Mouse (Mus musculus): ENCODE measurements around the gene Crtc1.

Crtc1 gene

DNA sequence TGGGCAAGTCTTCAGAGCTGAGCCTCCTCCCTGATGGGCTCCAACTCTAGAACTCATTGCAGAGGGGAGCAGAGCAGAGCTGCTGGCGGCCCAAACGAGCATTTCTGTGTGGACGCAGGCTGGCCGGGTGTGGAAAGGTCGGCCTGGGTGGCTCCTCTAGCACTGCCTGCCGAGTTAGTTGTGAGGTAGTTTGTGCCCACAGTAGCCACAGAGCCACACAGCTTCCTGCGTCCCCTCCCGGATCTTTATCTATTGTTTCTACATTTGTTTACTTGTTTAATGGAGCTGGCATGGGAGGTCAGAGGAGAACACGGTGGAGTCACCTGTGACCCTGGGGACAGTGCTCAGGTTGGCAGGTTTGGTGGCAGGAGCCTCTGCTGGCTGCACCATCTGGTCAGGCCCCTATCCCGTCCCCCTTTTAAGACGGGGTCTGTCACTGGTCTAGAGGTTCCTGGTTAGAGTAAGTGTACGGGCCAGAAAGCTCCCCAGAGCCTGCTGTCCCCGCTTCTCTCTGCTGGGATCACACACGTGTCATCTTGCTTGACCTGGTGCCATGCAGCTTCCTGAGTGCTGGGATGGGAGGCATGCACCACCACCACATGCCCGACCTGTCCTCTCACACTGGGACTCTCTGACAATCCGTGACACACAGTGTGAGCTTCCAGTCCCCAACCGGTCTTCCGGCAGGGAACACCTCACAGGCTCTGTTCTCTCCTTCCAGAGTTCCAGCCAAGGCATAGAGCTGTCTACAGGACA lies 17.9 kb downstream of the Crtc1 start:
- no peak for DNase-seq (ENCODE audit: low spot score)

DNA sequence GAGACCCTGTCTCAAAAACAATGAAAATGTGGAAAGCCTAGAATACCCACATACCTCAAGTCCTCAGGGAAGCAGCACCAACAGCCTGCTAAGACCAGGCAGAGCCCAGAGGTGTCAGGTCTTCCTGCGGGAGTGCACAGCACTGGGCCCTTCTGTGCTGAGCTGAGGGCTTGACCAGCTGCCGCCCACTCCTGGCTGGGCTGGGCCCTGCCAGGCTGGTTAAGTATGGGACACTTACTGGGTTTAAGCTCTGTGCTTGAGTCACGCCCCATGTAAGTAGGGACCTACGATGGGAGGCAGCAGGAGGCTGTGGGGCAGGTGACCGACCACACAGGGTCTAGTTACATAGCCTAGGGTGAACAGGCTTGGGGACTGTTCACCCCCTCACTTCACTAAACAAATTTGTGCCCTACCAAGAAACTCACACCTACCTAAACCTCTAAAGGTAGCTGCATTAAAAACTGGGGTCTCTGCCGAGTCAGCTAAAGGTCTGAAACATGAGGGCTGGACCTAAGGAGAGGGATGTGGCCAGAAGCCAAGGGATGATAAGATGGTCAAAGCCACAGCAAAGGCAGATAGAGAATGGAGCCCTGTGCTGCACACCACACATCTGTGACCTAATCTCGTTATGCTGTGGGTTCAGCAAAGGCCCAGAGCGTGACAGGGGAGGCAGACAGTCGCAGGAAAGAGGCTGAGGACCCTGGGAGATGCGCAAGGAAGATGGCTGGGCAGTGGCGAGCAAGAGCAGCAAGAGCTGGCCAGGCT lies 19.3 kb downstream of the Crtc1 start:
- no peak for DNase-seq (ENCODE audit: low spot score)

DNA sequence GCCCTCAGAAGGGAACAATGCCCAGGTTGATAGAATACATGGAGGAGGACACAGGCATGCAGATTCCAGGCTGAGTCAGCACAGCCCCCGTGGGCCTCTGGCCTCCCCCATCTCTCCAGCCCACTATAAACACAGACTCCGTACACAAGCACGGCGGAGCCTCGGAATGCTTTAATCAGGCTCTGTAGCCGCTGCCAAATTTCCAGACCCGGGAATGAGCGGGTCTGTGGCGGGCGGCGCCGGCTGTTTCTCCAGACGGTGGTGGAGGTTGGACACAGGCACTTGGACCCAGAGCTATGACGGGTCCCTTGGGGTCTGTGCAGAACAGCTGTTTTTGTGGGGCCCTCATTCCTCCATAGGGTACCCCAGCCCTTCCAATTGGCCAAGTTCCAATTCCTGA lies 20.4 kb downstream of the Crtc1 start:
- no peak for DNase-seq (ENCODE audit: low spot score)

DNA sequence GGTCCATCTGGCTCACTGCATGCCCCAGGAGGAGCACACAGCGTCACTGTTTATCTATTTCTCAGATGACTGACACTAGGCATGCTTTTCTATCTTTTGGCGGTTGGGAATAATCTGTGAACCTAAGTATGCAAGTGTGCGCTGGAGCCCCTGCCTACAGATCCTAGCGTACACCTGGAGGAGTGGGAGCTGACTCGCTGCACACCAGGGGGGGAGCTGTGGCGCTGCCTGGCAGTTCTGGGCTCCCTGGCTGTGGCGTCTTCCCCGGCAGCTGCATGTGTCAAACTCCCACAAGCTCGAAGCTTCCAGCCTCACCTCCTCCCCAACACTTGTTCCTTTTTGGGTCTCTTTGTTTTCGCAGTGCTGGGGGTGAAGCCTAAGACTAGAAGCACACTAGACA lies 21.5 kb downstream of the Crtc1 start:
- no peak for DNase-seq (ENCODE audit: low spot score)

DNA sequence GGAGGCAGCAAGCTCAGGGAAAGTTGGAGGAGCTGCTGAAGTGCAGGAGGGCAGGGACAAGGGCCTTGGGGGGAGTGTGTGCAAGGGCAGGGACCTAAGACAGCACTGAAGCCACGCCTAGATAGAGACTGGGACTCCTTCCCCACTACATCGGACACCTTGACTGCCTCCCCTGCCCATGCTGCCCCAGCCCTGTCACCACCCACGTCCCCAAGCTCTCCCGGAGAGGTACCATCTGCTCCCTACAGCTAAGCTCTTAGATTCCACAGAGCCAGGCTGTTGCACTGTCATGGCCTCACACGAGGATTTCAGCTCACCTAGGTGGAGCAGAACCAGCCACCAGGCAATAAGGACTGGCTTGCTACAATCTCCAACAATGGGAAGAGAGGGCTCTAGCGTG lies 22.4 kb downstream of the Crtc1 start:
- no peak for DNase-seq (ENCODE audit: low spot score)

DNA sequence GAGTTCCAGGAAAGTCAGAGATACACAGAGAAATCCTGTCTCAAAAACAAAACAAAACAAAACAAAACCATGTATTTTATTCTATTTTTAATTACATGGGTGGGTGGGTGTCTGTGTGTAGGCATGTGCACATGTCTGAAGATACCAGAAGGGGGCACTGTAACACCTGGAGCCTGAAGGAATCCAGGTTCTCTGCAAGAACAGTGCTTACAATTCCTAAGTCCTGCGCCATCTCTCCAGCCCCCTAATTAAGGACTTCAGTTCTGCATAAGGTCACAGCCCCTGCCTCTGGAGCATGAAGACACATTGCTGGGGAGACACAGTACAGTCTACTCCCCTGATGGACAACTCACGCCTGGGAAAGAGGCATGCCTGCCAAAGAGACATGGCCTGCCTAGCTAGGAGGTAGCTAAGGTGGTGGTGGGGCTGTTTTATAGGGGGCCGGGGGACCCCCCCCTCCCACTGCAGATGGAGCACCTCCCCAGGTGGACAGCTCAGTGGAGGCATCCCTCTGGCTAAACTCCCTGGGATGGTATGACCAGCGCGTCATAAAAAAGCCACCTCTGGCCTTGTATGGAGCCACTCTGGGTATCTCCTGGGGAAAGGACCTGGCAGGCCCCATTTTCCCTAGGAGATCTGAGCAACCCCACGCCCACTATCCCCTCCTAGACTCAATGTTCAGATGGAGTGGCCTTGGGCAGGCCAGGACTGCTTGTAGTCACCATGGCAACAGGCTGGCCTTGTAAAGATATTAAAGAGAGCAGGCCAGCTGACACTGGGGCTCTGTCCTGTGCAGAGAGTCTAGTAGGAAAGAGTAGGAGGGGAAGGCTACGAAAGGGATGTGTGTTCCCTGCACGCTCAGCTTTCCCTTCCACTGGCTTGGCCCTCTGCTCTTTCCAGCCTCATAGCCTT lies 23.6 kb downstream of the Crtc1 start:
- DNase-seq (ENCODE audit: low spot score) = peak; percentile 70

DNA sequence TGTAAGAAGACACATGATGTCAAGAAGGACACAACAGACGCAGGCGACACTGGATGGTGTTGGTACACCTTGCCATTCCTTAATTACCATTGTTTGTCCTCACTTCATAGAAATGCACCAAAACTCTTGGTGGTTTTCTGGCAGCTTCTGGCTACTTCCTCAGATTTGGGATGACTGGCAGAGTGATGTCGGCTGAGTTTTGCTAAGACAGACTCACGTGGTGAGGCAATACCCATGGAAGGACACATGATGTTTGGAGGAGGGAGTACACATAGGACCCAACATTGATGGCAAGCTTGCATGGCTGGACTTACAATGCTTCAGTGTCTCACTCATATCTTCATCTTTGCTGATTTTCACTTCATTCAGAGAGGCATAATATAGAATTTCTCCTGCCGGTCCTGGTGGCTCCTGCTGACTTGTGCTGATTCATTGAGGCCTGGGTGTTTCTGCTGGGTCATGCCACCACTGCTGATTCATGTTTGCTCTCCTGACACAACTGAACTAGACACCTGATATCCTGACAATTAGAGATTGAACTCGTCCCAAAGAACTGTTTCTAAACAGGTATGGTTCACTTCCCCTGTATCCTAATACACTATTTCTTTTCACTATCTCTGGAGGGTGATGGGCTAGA lies 25.0 kb downstream of the Crtc1 start:
- peak; percentile 51 for DNase-seq (ENCODE audit: low spot score)

DNA sequence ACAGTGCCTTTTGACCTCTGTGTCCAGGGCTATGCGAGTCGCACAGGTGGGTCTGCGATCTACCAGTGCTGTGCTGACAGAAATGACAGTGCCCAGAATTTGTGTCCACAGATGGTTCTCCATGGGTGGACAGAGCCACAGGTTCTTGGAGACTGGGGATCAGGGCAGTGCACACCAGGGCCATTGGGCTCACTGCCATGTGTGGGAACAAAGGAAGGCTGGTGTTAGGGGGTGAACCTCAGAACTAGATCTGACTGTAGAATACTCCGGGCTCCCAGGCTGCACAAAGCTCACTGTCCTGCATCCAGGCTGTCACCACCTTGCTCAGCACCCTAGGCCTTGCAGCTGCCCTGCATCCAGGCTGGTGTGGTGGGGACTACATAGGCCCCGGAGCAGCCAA lies 29.1 kb downstream of the Crtc1 start:
- no peak for DNase-seq (ENCODE audit: low spot score)

DNA sequence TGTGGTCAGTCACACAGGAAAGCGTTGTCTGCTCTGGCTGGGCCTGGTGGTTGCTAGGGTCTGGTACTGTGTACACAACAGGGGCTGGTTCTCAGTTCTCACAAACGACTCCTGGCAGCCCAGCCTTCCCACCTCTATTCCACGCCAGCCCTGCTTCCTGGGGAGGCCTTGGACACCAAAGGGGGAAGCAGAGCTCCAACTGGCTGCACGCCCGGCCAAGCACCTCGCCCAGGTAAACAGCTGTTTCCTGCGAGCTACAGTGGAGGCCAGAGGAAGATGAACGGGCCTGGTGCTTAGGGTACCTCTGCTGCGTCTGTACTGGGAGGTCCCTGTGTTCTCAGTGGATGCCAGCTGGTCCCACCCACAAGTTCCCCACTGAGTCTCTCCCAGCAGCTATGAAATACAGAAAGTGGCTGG lies 29.9 kb downstream of the Crtc1 start:
- no peak for DNase-seq (ENCODE audit: low spot score)

DNA sequence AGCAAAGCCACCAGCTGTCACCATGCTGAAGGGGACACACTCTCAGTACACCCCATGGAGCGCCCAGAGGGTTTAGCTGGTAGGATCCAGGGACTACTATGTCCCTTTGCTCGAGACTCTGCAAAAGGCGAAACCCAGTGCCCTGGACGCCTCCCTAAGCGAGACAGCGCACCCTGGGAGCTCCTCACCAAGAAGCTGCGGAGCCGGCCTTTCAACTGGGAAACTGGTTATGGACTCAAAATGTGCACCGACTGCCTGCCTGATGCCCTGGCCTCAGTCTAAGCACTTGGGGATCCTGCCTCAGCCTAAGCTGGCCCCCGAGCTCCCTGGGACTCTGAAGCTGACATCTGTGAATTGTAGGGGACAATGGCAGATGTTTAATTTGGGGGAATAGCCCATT lies 30.4 kb downstream of the Crtc1 start:
- DNase-seq (ENCODE audit: low spot score) = no peak

DNA sequence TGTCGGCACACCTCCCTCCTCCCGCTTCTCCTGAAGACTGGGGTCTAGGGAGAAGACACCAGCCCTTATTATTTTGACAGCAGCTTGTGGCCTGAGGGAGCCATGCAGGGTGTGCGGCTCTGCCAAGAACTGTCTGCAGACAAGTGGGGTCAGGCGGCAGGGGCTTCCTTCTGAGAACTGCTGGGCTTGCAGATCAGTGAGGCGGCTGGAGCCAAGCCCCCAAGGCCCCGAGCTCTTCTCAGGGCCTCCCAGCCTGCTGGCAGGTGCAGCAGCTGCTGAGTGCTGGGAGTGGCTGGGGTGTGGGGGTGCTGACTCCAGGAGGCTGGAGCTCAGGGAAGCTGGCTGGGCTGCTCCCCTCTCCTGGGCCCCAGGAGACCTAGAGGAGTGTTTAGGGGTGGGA lies 31.1 kb downstream of the Crtc1 start:
- no peak for DNase-seq (ENCODE audit: low spot score)

DNA sequence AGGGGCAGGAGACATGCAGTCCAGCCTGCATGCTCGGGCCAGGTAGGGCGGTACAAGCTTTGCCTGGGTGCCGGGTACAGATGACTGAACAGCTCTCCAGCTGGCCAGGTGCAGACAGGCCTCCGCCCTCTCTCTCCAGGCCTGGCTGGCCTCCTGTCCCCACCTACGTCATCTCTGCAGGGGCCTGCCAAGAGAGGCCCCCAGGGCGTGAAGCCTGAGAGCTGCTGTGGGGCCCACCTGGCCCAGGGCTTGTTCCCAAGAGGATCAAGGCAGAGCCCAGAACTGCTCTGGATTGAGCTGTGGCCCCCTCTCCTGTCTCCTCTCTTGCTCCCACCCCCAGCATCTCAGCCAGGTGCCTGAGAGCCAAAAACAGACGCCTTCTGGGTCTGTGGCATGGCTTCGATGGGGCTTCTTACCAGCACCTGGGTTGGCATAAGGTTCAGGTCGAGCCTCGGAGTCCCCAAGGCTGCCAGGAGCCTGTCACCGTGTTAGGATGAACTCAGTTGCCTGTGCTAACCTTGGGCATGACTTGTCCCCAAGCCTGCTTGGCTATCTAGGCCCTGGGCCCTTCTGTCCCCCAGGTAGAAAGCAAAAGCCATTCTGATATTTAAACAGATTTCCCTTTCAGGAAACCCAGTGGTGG lies 32.8 kb downstream of the Crtc1 start:
- no peak for DNase-seq (ENCODE audit: low spot score)

DNA sequence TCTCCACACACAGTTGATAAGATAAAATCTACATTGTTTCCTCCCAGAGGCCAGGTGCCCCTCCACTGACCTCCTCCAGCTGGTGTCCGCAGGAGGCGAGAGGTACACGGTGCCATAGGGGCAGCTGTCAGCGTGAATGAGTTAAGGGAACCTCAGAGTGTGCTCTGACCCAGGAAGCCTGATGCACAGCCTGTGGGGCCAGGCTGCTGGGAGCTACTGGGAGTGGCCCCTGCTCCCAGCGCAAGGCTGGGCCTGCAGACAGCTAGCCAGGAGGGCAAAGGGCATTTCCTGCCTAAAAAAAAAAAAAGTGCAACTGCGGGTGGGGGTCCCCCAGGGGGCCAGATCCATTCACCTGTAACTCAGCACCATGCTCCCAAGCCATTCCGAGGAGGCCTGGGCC lies 34.2 kb downstream of the Crtc1 start:
- DNase-seq (ENCODE audit: low spot score) = no peak

DNA sequence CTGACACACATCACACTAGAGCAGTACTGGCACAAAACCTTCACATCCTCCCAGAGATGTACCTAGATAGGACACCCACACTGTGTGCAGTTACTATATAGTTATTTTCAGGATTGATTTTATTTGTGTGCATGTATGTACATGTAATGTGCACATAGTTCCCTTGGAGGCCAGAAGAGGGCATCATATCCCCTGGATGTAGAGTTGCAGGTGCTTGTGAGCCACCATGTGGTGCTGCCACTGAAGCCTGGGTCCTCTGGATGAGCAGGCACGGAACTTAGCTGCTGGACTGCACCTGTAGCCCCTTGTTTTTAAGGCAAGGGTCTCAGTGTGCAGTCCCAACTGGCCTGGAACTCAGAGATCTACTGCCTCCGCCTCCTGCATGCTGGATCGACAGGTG lies 35.2 kb downstream of the Crtc1 start:
- DNase-seq (ENCODE audit: low spot score) = no peak

DNA sequence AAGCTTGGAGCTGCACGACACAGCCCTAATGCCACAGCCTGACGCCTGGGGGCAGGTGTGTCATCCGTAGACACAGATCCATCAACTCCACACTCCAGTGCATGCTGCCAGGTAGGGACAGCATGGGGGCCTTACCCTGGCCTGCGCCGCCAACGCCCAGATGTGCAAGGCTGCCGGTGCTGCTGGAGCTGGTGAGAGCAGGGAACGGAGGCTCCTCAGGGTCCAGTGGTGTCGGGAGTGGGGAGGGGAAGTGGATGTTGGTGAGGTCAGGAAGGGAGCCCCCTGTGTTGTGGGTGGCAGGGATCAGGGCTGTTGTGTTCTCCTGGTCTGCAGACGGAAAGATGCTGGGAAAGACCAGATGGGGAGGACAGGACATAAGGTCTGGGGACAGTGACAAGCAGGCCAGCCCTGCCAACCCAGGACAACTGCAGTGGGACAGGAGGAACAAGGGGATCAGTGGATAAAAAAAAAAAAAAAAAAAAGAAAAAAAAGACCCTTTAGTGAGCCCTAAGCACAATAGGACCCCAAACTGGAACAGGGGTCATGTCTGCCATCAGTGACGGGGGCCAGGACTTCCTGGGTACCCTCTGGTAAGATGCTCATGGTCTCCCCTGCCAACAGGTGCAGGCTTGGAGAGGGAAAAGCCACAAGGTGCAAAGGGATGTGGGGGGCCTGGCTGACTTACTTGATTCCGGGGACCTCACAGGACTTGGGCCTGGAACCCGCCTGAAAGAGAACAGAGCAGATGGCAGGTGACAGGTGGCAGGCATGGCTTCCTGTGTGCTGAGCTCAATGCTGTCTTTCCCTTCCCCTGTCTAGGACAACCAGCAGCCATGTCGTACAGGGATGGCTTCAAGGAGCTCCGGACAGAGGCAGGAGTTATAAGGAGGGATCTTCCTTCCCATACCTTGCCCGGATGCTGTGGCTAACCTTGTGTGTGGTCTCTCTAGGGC lies 41.5 kb downstream of the Crtc1 start:
- no peak for DNase-seq (ENCODE audit: low spot score)

DNA sequence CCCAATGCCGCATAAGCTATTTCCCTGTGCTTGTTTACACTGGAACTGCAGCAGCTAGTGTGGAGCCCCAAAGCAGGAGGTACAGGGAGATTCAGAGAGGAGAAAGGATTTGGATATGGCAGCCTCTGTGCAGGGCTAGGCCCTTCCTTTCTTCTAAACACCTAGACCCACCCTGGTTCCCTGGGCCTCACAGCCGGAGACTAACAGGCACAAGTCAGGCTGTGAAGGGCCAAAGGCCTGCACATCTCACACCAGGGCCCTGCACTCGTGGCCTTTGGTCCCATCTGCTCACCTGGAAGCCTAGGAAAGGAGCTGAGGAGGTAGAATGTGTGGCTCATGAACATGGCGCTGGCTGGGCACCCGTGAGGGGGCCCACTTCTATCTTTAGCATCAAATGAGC lies 43.2 kb downstream of the Crtc1 start:
- DNase-seq (ENCODE audit: low spot score) = no peak

DNA sequence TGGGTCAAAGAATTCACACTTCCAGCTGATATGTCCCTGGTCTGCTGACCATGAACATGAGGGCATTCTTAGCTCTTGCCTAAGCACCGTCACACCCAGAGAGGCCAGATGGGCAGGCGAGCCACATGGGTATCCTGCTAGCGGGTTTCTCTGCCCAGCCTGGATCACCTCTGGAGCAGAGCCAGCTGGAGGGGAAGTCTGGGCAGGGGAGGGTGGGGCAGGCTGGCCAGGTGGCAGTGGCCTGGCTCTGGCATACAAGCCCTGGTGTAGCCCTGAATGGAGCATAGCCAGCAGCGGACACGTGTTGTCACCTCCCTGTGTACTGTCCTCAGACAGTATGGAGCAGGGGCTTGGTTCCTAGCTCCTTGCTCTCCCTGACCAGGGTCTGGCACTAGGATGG lies 43.7 kb downstream of the Crtc1 start:
- DNase-seq (ENCODE audit: low spot score) = no peak

DNA sequence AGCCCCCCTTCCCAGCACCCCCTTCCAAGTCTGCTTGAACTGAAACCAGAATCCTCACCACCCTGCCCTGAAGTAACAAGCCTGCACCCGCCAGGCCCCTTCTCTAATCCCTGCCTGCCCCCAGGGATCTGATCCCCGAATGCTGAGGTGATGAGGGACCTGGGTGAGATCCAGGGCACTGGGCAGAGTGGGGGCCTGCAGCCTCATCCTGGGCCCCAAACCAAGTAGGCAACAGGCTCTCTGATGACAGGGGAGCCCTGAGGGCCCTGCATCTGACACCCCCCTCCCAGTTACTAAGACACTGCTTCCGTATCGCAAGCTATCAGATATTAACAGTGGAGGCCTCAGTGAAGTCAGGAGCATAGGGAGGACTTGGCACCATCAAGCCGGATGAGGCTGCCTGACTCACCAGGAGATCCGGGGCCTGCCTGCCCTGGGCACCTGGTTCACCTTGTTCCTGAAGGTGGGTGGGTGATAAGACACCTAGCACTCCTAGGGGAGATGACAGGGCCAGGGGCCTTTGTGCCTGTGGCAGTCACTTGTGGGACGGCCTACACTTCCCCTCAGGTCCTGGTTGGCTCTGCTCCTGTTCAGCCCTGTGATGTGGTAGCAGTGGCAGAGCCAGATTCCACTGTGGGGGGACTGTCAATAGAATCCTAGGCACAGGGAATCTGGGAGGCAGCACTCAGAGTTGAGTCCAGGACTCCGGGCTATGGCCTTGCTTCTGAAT lies 44.9 kb downstream of the Crtc1 start:
- DNase-seq (ENCODE audit: low spot score) = no peak

DNA sequence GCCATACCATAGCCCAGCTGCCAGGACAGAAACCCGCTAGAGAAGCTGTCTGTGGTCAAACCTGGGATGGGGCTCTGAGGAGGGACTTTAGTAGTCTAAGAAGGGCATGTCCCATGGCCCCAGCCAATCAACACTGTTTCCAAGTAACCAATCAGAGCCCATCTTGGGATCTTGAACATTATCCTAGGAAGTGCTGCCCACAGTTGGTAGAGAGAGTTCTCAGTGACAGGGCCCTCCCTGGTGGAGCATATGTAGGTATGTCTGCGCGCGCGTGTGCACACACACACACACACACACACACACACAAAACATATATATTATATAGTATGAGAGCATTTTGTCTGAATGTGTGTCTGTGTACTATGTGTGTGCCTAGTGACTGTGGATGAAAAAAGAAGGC lies 46.3 kb downstream of the Crtc1 start:
- no peak for DNase-seq (ENCODE audit: low spot score)

DNA sequence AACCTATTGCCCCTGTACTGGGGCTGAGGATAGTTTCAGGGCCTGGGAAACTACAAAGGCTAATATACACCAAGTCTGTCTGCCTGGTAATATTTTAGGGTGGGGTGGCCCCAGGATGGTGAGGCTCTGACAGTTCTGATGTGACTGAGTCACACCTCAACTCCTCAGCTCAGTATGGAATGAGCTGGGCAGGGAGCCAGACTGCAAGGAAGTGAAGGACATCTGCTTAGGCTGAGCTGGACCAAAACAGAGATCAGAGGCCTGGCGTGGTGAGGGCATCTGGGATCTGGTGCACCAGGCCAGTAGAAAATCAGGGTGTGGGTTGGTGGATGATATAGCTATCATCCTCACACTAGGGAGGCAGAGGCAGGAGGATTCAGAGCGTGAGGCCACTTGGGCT lies 49.7 kb downstream of the Crtc1 start:
- DNase-seq (ENCODE audit: low spot score) = no peak

Data from c-Kit-positive CD71-positive TER-119-positive erythroid progenitor cells, embryonic 14.5 days (primary cell).